9 mouse cellular contexts compared by ENCODE assay signal in genomic region chr12:15896511-15896910, GRCm38 (mm10).
A peak's percentile ranks its signal among the peaks of the same experiment; 100 is the strongest.
DNase-seq lines count a peak whose midpoint lies in the region; ATAC-seq and TF ChIP-seq lines count a peak whose summit lies in the region.
"Had no signal": no experiment of that assay in that cellular context is flagged by ENCODE, and none has a peak within 500 bp of the region (broad histone marks: within the 10 kb centered on the region; RNA-seq: fewer than 3 reads in every experiment).

No protein-coding gene starts in this region.

- TF ChIP-seq POLR2A in cerebellum, adult 2 months (IDR thresholded peaks at IDR 0.05; ENCODE audit: borderline replicate concordance, insufficient read depth, low read length): no peak

- H3K4me3 ChIP-seq in cerebellum, adult 2 months (replicated peaks; ENCODE audit: insufficient read depth, low read depth, low read length): no peak overlapping the region

- WGBS in cerebellum, adult 2 months: 20% methylated on average over 3 of the region's 3 CpGs

- peak; percentile 20 to 46 for DNase-seq in cerebellum, postnatal 14 days
- no peak for DNase-seq in cerebellum, adult 2 months
- DNase-seq in A20 (ENCODE audit: low read depth, low spot score): peak; percentile 91
- no peak for DNase-seq in urinary bladder, postnatal 10 days (ENCODE audit: low spot score)
- no peak for DNase-seq in heart, postnatal 25 days (ENCODE audit: low spot score)
- DNase-seq in urinary bladder, adult 18-20 months (ENCODE audit: low spot score in 2 of 2): no peak

- H3K27me3 ChIP-seq in cerebellum, adult 2 months (ENCODE audit: control insufficient read depth, insufficient read depth, low read length): no peaks in the 10 kb centered on the region

- intact Hi-C loops in heart, postnatal 25 days (cut with DNase I): no loop called here

- H3K4me1 ChIP-seq in cerebellum, adult 2 months (ENCODE audit: control insufficient read depth, insufficient read depth, low read length): no peaks in the 10 kb centered on the region

- H3K27ac ChIP-seq in cerebellum, adult 2 months (ENCODE audit: insufficient read depth, low read length): no peak overlapping the region
- H3K27ac ChIP-seq: macrophage had no signal

- no peak for TF ChIP-seq CTCF in cerebellum, adult 2 months (IDR thresholded peaks at IDR 0.05; ENCODE audit: borderline replicate concordance, insufficient read depth, low read depth, low read length)

- ATAC-seq in frontal cortex, adult (ENCODE audit: low TSS enrichment): peak; percentile 88
- ATAC-seq in megakaryocyte-erythroid progenitor cell, adult 5-6 weeks (replicated peaks; ENCODE audit: low FRiP score, low TSS enrichment, poor library complexity, severe bottlenecking): 0 out of 2 replicates have a peak, but pooled peaks have one; percentile 30

Comparison
In these comparisons a context has a peak if more than half of its experiments do, and no peak if none do; other contexts are left out.
1. DNase-seq: peak in cerebellum, postnatal 14 days (2 of 2) and A20 (single experiment); none in cerebellum, adult 2 months (0 of 2), urinary bladder, postnatal 10 days (single experiment), heart, postnatal 25 days (single experiment) and urinary bladder, adult 18-20 months (0 of 2).